Mouse (Mus musculus) lung, postnatal 10 days (tissue): ENCODE data around the gene Cryzl2.

ENCODE experiments used
- DNase-seq: peaks from one replicate; pipeline ENCODE4 v3.0.0; 2021

The Cryzl2 gene

GRCm38 (mm10) chr1:157536471-157536870 is 78.1 kb downstream of the Cryzl2 start:
- peak; percentile 61 for DNase-seq

- peak; percentile 40 for DNase-seq
These were observed 79.3 kb downstream of the Cryzl2 start for GRCm38 (mm10) chr1:157537636-157538035.
